Comparison of ENCODE assay signal across 21 mouse cellular contexts in the genomic region with DNA sequence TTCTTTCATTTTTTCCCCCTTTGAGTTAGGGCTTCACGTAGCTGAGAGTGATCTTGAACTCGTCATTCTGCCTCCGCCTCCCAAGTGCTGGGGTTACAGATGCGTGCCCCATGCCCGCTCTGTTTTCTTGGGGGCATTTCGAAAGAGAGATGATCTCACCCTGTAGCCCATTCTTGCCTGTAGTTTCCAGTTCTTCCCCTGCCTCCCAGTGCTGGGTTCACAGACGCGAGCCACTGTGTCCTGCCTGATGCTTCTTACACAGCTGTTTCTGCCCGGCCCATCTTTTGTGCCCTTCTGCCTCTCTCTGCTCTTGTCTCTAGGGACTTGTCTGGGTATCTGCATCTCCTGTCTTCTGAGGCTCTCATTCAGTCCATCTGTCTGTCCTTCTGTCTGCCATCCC. TPM values are rescaled to one million over a fixed set of nuclear protein-coding genes. Genes with fewer than 3 reads are reported as not detected.
DNase-seq lines count a peak whose midpoint lies in the region; ATAC-seq and TF ChIP-seq lines count a peak whose summit lies in the region.
"Had no signal": no experiment of that assay in that cellular context is flagged by ENCODE, and none has a peak within 500 bp of the region (broad histone marks: within the 10 kb centered on the region; RNA-seq: fewer than 3 reads in every experiment).

No protein-coding gene starts in this region.

- peak; percentile 59 for ATAC-seq in neural tube, embryonic 11.5 days (ENCODE audit: insufficient read depth, low FRiP score, low TSS enrichment)
- no peak; the same call in 1 of the 2 replicates for ATAC-seq in forebrain, postnatal 0 days
- ATAC-seq in midbrain, embryonic 11.5 days (ENCODE audit: low FRiP score): peak; percentile 38
- peak; percentile 13; the same call in 1 of the 2 replicates for ATAC-seq in neural tube, embryonic 15.5 days (ENCODE audit: low FRiP score)
- ATAC-seq in kidney, embryonic 16.5 days (ENCODE audit: low FRiP score, low TSS enrichment): no peak
- ATAC-seq: inflammation-experienced regulatory T-cells, adult 6 months had no signal

- H3K27ac ChIP-seq in neural tube, embryonic 11.5 days (ENCODE audit: low read depth, low read length): peak overlapping the region; percentile 94
- H3K27ac ChIP-seq in forebrain, postnatal 0 days (ENCODE audit: low read depth, low read length): 0 out of 2 replicates have a peak overlapping the region, but pooled peaks have one; percentile 35
- H3K27ac ChIP-seq in midbrain, embryonic 11.5 days (ENCODE audit: low read depth, low read length): peak overlapping the region; percentile 84
- no peak overlapping the region; the same call in 1 of the 2 replicates for H3K27ac ChIP-seq in neural tube, embryonic 15.5 days (replicated peaks)
- no peak overlapping the region for H3K27ac ChIP-seq in kidney, embryonic 16.5 days (ENCODE audit: low read length)
- H3K27ac ChIP-seq: heart, adult 2 months; limb, embryonic 15.5 days had no signal

- H3K9me3 ChIP-seq in neural tube, embryonic 11.5 days (ENCODE audit: control insufficient read depth, low read length): no peaks in the 10 kb centered on the region; the same call in 1 of the 2 replicates
- H3K9me3 ChIP-seq in forebrain, postnatal 0 days (ENCODE audit: low read length): no peaks in the 10 kb centered on the region
- no peaks in the 10 kb centered on the region for H3K9me3 ChIP-seq in midbrain, embryonic 11.5 days (ENCODE audit: control insufficient read depth, low read length)
- no peaks in the 10 kb centered on the region for H3K9me3 ChIP-seq in neural tube, embryonic 15.5 days (replicated peaks)
- H3K9me3 ChIP-seq in kidney, embryonic 16.5 days (ENCODE audit: low read length): no peaks in the 10 kb centered on the region
- H3K9me3 ChIP-seq: G1E; limb, embryonic 15.5 days had no signal

- TF ChIP-seq CTCF in forebrain, postnatal 0 days (IDR thresholded peaks at IDR 0.05; ENCODE audit: low read depth): no peak

- H3K36me3 ChIP-seq in neural tube, embryonic 11.5 days (ENCODE audit: control insufficient read depth, insufficient read depth, low read length): peaks cover 3% of the 10 kb centered on the region
- peaks cover 33% of the 10 kb centered on the region for H3K36me3 ChIP-seq in forebrain, postnatal 0 days (ENCODE audit: insufficient read depth)
- peaks cover 12% of the 10 kb centered on the region for H3K36me3 ChIP-seq in midbrain, embryonic 11.5 days (ENCODE audit: control insufficient read depth, insufficient read depth, low read length)
- peaks cover 26% of the 10 kb centered on the region for H3K36me3 ChIP-seq in neural tube, embryonic 15.5 days
- no peaks in the 10 kb centered on the region for H3K36me3 ChIP-seq in kidney, embryonic 16.5 days (ENCODE audit: insufficient read depth, low read length)
- H3K36me3 ChIP-seq: G1E; limb, embryonic 15.5 days had no signal

- WGBS in neural tube, embryonic 11.5 days: 51% methylated on average over 9 of the region's 9 CpGs
- 36% methylated on average over 9 of the region's 9 CpGs for WGBS in forebrain, postnatal 0 days
- 57% methylated on average over 9 of the region's 9 CpGs for WGBS in midbrain, embryonic 11.5 days
- 28% methylated on average over 9 of the region's 9 CpGs for WGBS in neural tube, embryonic 15.5 days
- 63% methylated on average over 9 of the region's 9 CpGs for WGBS in kidney, embryonic 16.5 days

- H3K27me3 ChIP-seq in neural tube, embryonic 11.5 days (ENCODE audit: control insufficient read depth, insufficient read depth, low read length): no peaks in the 10 kb centered on the region
- H3K27me3 ChIP-seq in forebrain, postnatal 0 days (ENCODE audit: insufficient read depth, low read length): no peaks in the 10 kb centered on the region
- no peaks in the 10 kb centered on the region for H3K27me3 ChIP-seq in midbrain, embryonic 11.5 days (ENCODE audit: control insufficient read depth, insufficient read depth, low read length)
- no peaks in the 10 kb centered on the region for H3K27me3 ChIP-seq in neural tube, embryonic 15.5 days (replicated peaks)
- peaks cover 4% of the 10 kb centered on the region; the same call in 1 of the 2 replicates for H3K27me3 ChIP-seq in kidney, embryonic 16.5 days (ENCODE audit: insufficient read depth, low read length)

- H3K4me2 ChIP-seq in neural tube, embryonic 11.5 days (ENCODE audit: low read depth): no peak overlapping the region
- H3K4me2 ChIP-seq in forebrain, postnatal 0 days (ENCODE audit: low read depth): no peak overlapping the region
- H3K4me2 ChIP-seq in midbrain, embryonic 11.5 days: no peak overlapping the region; the same call in 1 of the 2 replicates
- no peak overlapping the region for H3K4me2 ChIP-seq in neural tube, embryonic 15.5 days
- H3K4me2 ChIP-seq in kidney, embryonic 16.5 days (replicated peaks; ENCODE audit: low read depth, low read length): no peak overlapping the region
- H3K4me2 ChIP-seq: limb, embryonic 15.5 days had no signal

- no peak for DNase-seq in neural tube, embryonic 11.5 days (ENCODE audit: low spot score)
- DNase-seq in neural tube, embryonic 10.5 days (ENCODE audit: extremely low spot score, low spot score): no peak
- DNase-seq in forebrain, postnatal 0 days: no peak
- no peak for DNase-seq in midbrain, embryonic 11.5 days (ENCODE audit: low spot score, missing footprints)
- DNase-seq in urinary bladder, postnatal 36 days (ENCODE audit: low spot score in 2 of 2): no peak
- no peak for DNase-seq in cerebellum, adult 18-20 months
- DNase-seq: adrenal gland, adult 2 months; cerebellum, adult 9-10 months; heart, adult 2 months; kidney, postnatal 10 days; lung, adult 18-20 months; lung, postnatal 4 days; right cerebral cortex, postnatal 25 days had no signal

- H3K4me3 ChIP-seq in neural tube, embryonic 11.5 days (ENCODE audit: low read depth, low read length): no peak overlapping the region
- H3K4me3 ChIP-seq in forebrain, postnatal 0 days (ENCODE audit: low read depth, low read length): no peak overlapping the region
- no peak overlapping the region for H3K4me3 ChIP-seq in midbrain, embryonic 11.5 days (ENCODE audit: low read depth, low read length)
- H3K4me3 ChIP-seq in neural tube, embryonic 15.5 days (replicated peaks): no peak overlapping the region
- no peak overlapping the region for H3K4me3 ChIP-seq in kidney, embryonic 16.5 days (ENCODE audit: low read length)
- H3K4me3 ChIP-seq: heart, adult 2 months; limb, embryonic 15.5 days had no signal

- H3K9ac ChIP-seq in neural tube, embryonic 11.5 days (ENCODE audit: low read length): no peak overlapping the region; the same call in 1 of the 2 replicates
- no peak overlapping the region for H3K9ac ChIP-seq in forebrain, postnatal 0 days
- H3K9ac ChIP-seq in midbrain, embryonic 11.5 days (ENCODE audit: low read length): peak overlapping the region; percentile 4; the same call in 1 of the 2 replicates
- H3K9ac ChIP-seq in neural tube, embryonic 15.5 days (replicated peaks): no peak overlapping the region
- no peak overlapping the region for H3K9ac ChIP-seq in kidney, embryonic 16.5 days (replicated peaks; ENCODE audit: low read length)
- H3K9ac ChIP-seq: limb, embryonic 15.5 days had no signal

- peaks cover 20% of the 10 kb centered on the region for H3K4me1 ChIP-seq in neural tube, embryonic 11.5 days (ENCODE audit: control insufficient read depth, insufficient read depth, low read length)
- no peaks in the 10 kb centered on the region for H3K4me1 ChIP-seq in forebrain, postnatal 0 days (ENCODE audit: insufficient read depth)
- peaks cover 36% of the 10 kb centered on the region for H3K4me1 ChIP-seq in midbrain, embryonic 11.5 days (ENCODE audit: control insufficient read depth, insufficient read depth, low read length)
- H3K4me1 ChIP-seq in neural tube, embryonic 15.5 days: peaks cover 40% of the 10 kb centered on the region
- no peaks in the 10 kb centered on the region for H3K4me1 ChIP-seq in kidney, embryonic 16.5 days (ENCODE audit: insufficient read depth, low read length)
- H3K4me1 ChIP-seq: limb, embryonic 15.5 days had no signal

RNA-seq across cellular contexts. Expression of a gene that starts 17.1 kb away (rescaled TPM):
- 8.2 and 10.0 TPM in 2 replicates for polyA plus RNA-seq in neural tube, embryonic 11.5 days (2014; fragmentation: Nextera tagmentation; extraction: Ambion mirVana)
- 15.4 and 19.5 TPM in 2 replicates for total RNA-seq in forebrain, postnatal 0 days (2014; rRNA removed)
- polyA plus RNA-seq in forebrain, postnatal 0 days (2015; fragmentation: Nextera tagmentation; extraction: Ambion mirVana): 7.2 and 11.4 TPM in 2 replicates
- 9.1 and 9.8 TPM in 2 replicates for polyA plus RNA-seq in midbrain, embryonic 11.5 days (2014; fragmentation: Nextera tagmentation; extraction: Ambion mirVana)
- 9.4 and 10.6 TPM in 2 replicates for polyA plus RNA-seq in neural tube, embryonic 15.5 days (2015; fragmentation: Nextera tagmentation; extraction: Ambion mirVana)
- polyA plus RNA-seq in kidney, embryonic 16.5 days (2015; fragmentation: Nextera tagmentation; extraction: Ambion mirVana): 0.67 and 0.77 TPM in 2 replicates
- polyA plus RNA-seq: G1E had no signal

RNA-seq across cellular contexts. Expression of a gene that starts 32.6 kb away (rescaled TPM):
- 25.5 and 26.2 TPM in 2 replicates for polyA plus RNA-seq in neural tube, embryonic 11.5 days (2014; fragmentation: Nextera tagmentation; extraction: Ambion mirVana)
- total RNA-seq in forebrain, postnatal 0 days (2014; rRNA removed): 12.8 and 17.2 TPM in 2 replicates
- polyA plus RNA-seq in forebrain, postnatal 0 days (2015; fragmentation: Nextera tagmentation; extraction: Ambion mirVana): 21.6 and 23.2 TPM in 2 replicates
- 23.0 and 28.3 TPM in 2 replicates for polyA plus RNA-seq in midbrain, embryonic 11.5 days (2014; fragmentation: Nextera tagmentation; extraction: Ambion mirVana)
- 29.9 and 31.9 TPM in 2 replicates for polyA plus RNA-seq in neural tube, embryonic 15.5 days (2015; fragmentation: Nextera tagmentation; extraction: Ambion mirVana)
- 30.8 and 31.7 TPM in 2 replicates for polyA plus RNA-seq in kidney, embryonic 16.5 days (2015; fragmentation: Nextera tagmentation; extraction: Ambion mirVana)

RNA-seq across cellular contexts. Expression of a gene that starts 44.4 kb away (rescaled TPM):
- 0.29 TPM in 1 of 2 replicates, not detected in the other for polyA plus RNA-seq in neural tube, embryonic 11.5 days (2014; fragmentation: Nextera tagmentation; extraction: Ambion mirVana)
- total RNA-seq in forebrain, postnatal 0 days (2014; rRNA removed): 1.5 and 2.0 TPM in 2 replicates
- 0.49 and 0.76 TPM in 2 replicates for polyA plus RNA-seq in forebrain, postnatal 0 days (2015; fragmentation: Nextera tagmentation; extraction: Ambion mirVana)
- 0.10 TPM in 2 replicates for polyA plus RNA-seq in midbrain, embryonic 11.5 days (2014; fragmentation: Nextera tagmentation; extraction: Ambion mirVana)
- 0.84 and 0.93 TPM in 2 replicates for polyA plus RNA-seq in neural tube, embryonic 15.5 days (2015; fragmentation: Nextera tagmentation; extraction: Ambion mirVana)
- not detected in 2 replicates for polyA plus RNA-seq in kidney, embryonic 16.5 days (2015; fragmentation: Nextera tagmentation; extraction: Ambion mirVana)
- total RNA-seq: adrenal gland, adult 2 months; gastrocnemius, adult 18-20 months; heart, adult 2 months had no signal
- polyA plus RNA-seq: adrenal gland, adult 2 months; embryonic facial prominence, embryonic 11.5 days; G1E; heart, embryonic 16.5 days; inflammation-experienced regulatory T-cells, adult 6 months; limb, embryonic 15.5 days had no signal

RNA-seq across cellular contexts. Expression of a gene that starts 48.2 kb away (rescaled TPM):
- 4.4 and 4.7 TPM in 2 replicates for polyA plus RNA-seq in neural tube, embryonic 11.5 days (2014; fragmentation: Nextera tagmentation; extraction: Ambion mirVana)
- 12.3 and 13.9 TPM in 2 replicates for total RNA-seq in forebrain, postnatal 0 days (2014; rRNA removed)
- polyA plus RNA-seq in forebrain, postnatal 0 days (2015; fragmentation: Nextera tagmentation; extraction: Ambion mirVana): 3.8 and 4.3 TPM in 2 replicates
- polyA plus RNA-seq in midbrain, embryonic 11.5 days (2014; fragmentation: Nextera tagmentation; extraction: Ambion mirVana): 3.7 and 4.0 TPM in 2 replicates
- 7.6 and 8.0 TPM in 2 replicates for polyA plus RNA-seq in neural tube, embryonic 15.5 days (2015; fragmentation: Nextera tagmentation; extraction: Ambion mirVana)
- polyA plus RNA-seq in kidney, embryonic 16.5 days (2015; fragmentation: Nextera tagmentation; extraction: Ambion mirVana): 3.3 and 4.0 TPM in 2 replicates

Comparison
In these comparisons a context has a peak if more than half of its experiments do, and no peak if none do; other contexts are left out.
1. H3K27ac ChIP-seq: peak in neural tube, embryonic 11.5 days (single experiment), forebrain, postnatal 0 days (single experiment) and midbrain, embryonic 11.5 days (single experiment); none in neural tube, embryonic 15.5 days (single experiment) and kidney, embryonic 16.5 days (single experiment).
2. ATAC-seq: peak in neural tube, embryonic 11.5 days (single experiment), midbrain, embryonic 11.5 days (single experiment) and neural tube, embryonic 15.5 days (single experiment); none in forebrain, postnatal 0 days (single experiment) and kidney, embryonic 16.5 days (single experiment).